Mouse (Mus musculus): ENCODE measurements around the gene Tiprl.

DNA sequence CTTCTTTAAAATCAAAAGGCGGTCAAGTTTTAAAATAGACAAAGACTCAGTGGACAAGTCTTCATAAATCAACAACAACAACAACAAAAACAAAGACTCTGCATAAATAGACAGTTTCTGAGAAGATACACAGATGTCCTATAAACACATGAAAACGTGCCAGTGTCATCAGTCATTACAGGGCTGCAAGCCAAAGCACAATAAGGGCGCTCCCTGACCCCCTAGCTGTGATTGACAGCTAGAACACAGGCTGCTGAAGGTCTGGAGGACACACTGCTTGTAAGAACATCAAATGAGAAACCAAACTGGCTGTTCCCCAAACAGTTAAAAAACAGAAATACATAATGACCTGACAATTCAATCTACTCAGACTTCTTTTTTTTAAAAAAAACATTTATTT is 37.2 kb downstream of the Tiprl start:
- TF ChIP-seq POLR2A (IDR thresholded peaks at IDR 0.05; ENCODE audit: borderline replicate concordance, extremely low read depth, insufficient read depth, insufficient read length, poor library complexity, severe bottlenecking), result no peak
- no peak for TF ChIP-seq CTCF (IDR thresholded peaks at IDR 0.05; ENCODE audit: borderline replicate concordance, extremely low read depth, insufficient read depth, insufficient read length)
